Mouse (Mus musculus) bone marrow macrophage, adult 2 months (primary cell): Measurements from ENCODE around the gene Prkn. TPM values are rescaled to one million over a fixed set of nuclear protein-coding genes. Genes with fewer than 3 reads are reported as not detected.

Experiments
- H3K27ac ChIP-seq: 2 replicates; pipeline ENCODE4 v1.5.1; 2012; ENCODE audit warnings: low read depth, low read length; ENCODE audit not compliant: insufficient read depth
- H3K4me1 ChIP-seq: 2 replicates; pipeline ENCODE4 v1.6.1; 2012; ENCODE audit warnings: low read length; ENCODE audit not compliant: control insufficient read depth, insufficient read depth
- H3K4me3 ChIP-seq: 2 replicates; pipeline ENCODE4 v1.5.1; 2012; ENCODE audit warnings: mild to moderate bottlenecking, low read length, moderate library complexity; ENCODE audit not compliant: insufficient read depth
- CTCF ChIP-seq: IDR thresholded peaks from 2 replicates; pipeline ENCODE4 v1.5.1; 2012; ENCODE audit warnings: low read depth, mild to moderate bottlenecking, low read length, moderate library complexity
- POLR2A ChIP-seq: IDR thresholded peaks from 2 replicates; pipeline ENCODE4 v1.6.1; 2012; ENCODE audit warnings: mild to moderate bottlenecking, low read depth, low read length, borderline replicate concordance
- polyA plus RNA-seq: library from polyadenylated mRNA; stranded (reverse); fragments of >200 nt; gene quantifications from 2 replicates; pipeline ENCODE4 v1.2.4, GENCODE M21; 2012; ENCODE audit not compliant: missing spikeins, insufficient read depth, insufficient read length

Gene Prkn
- polyA plus RNA-seq, 1 experiment: 9.9 TPM

GRCm38 (mm10) chr17:11995522-11995921, 1155.3 kb downstream of the Prkn start:
- H3K27ac ChIP-seq: no peak overlapping the region
- H3K4me3 ChIP-seq: no peak overlapping the region

GRCm38 (mm10) chr17:11996311-11996710, 1156.1 kb downstream of the Prkn start:
- Histone ChIP-seq H3K4me3 (no peak overlapping the region), H3K27ac (no peak overlapping the region), H3K4me1 (no peaks in the 10 kb centered on the region)
- no peak for TF ChIP-seq POLR2A
- no peak for TF ChIP-seq CTCF

More at GRCm38 (mm10) chr17:11995522-11995921, 1155.3 kb downstream of the Prkn start:
- no peak for TF ChIP-seq CTCF
- TF ChIP-seq POLR2A: no peak
- H3K4me1 ChIP-seq: no peaks in the 10 kb centered on the region

- TF ChIP-seq CTCF: no peak
- Histone ChIP-seq H3K27ac (no peak overlapping the region), H3K4me3 (no peak overlapping the region), H3K4me1 (no peaks in the 10 kb centered on the region)
These were observed 1160.1 kb downstream of the Prkn start for GRCm38 (mm10) chr17:12000285-12000684.

GRCm38 (mm10) chr17:12021326-12021725, 1181.1 kb downstream of the Prkn start:
- Histone ChIP-seq H3K4me3 (no peak overlapping the region), H3K27ac (no peak overlapping the region), H3K4me1 (no peaks in the 10 kb centered on the region)
- TF ChIP-seq POLR2A (no peak), CTCF (no peak)

- TF ChIP-seq CTCF: no peak
- no peak for TF ChIP-seq POLR2A
- Histone ChIP-seq H3K4me3 (no peak overlapping the region), H3K27ac (no peak overlapping the region), H3K4me1 (peaks cover 10% of the 10 kb centered on the region)
These were observed 1189.2 kb downstream of the Prkn start for GRCm38 (mm10) chr17:12029362-12029761.

- no peak overlapping the region for H3K27ac ChIP-seq
- peaks cover 10% of the 10 kb centered on the region for H3K4me1 ChIP-seq
- H3K4me3 ChIP-seq: no peak overlapping the region
- TF ChIP-seq CTCF: no peak
These were observed 1189.8 kb downstream of the Prkn start for GRCm38 (mm10) chr17:12029921-12030461.

- no peak overlapping the region; the same call in 1 of the 2 replicates for H3K4me3 ChIP-seq
- no peak overlapping the region for H3K27ac ChIP-seq
- peaks cover 10% of the 10 kb centered on the region for H3K4me1 ChIP-seq
- TF ChIP-seq CTCF: no peak
- TF ChIP-seq POLR2A: no peak
These were observed 1190.5 kb downstream of the Prkn start for GRCm38 (mm10) chr17:12030556-12031160.

GRCm38 (mm10) chr17:12031203-12031942, 1191.2 kb downstream of the Prkn start:
- TF ChIP-seq POLR2A (no peak), CTCF (peak; percentile 79)
- no peak overlapping the region; the same call in 1 of the 2 replicates for H3K4me3 ChIP-seq

GRCm38 (mm10) chr17:12032014-12032791, 1192.0 kb downstream of the Prkn start:
- H3K27ac ChIP-seq: no peak overlapping the region
- peaks cover 10% of the 10 kb centered on the region for H3K4me1 ChIP-seq
- H3K4me3 ChIP-seq: no peak overlapping the region
- no peak for TF ChIP-seq CTCF
- no peak for TF ChIP-seq POLR2A

More at GRCm38 (mm10) chr17:12031203-12031942, 1191.2 kb downstream of the Prkn start:
- peaks cover 10% of the 10 kb centered on the region for H3K4me1 ChIP-seq
- no peak overlapping the region for H3K27ac ChIP-seq

- Histone ChIP-seq H3K4me1 (peaks cover 2% of the 10 kb centered on the region; the same call in 1 of the 2 replicates), H3K4me3 (no peak overlapping the region), H3K27ac (no peak overlapping the region)
- TF ChIP-seq CTCF (no peak), POLR2A (no peak)
These were observed 1195.2 kb downstream of the Prkn start for GRCm38 (mm10) chr17:12035386-12035785.
